Mouse (Mus musculus): ENCODE measurements around the gene Rbm47. TPM values are rescaled to one million over a fixed set of nuclear protein-coding genes. Genes with fewer than 3 reads are reported as not detected.

Gene Rbm47
- polyA plus RNA-seq, 1 experiment from 2014 or later = 2.6 TPM

DNA sequence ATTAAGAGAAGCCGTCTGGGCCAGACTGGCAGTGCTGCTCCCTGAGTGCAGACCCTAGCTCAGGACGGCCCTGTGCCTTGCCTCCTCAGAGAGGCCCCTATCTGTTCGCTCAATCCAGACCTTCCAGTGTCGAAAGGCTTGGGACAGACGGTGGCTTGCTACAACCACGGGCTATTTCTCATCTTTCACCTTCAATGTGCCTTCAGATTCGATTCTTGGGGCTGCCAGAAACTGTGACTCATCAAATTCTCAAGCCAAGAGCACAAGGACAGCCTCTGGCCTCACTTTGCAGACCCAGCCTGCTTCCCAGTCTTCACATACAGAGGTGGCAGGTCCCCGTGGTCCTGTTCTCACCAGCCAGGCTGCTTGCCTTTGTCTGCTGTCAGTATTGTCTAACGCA lies 82.9 kb downstream of the Rbm47 start:
- no peaks in the 10 kb centered on the region for H3K36me3 ChIP-seq (ENCODE audit: poor library complexity, severe bottlenecking)
- H3K27ac ChIP-seq = no peak overlapping the region
- no peak overlapping the region for H3K4me3 ChIP-seq
- no peaks in the 10 kb centered on the region for H3K27me3 ChIP-seq
- H3K9me3 ChIP-seq (replicated peaks) = no peaks in the 10 kb centered on the region
- H3K4me1 ChIP-seq = no peaks in the 10 kb centered on the region
- 70% methylated on average over 9 of the region's 9 CpGs for WGBS
- no peak overlapping the region for H3K9ac ChIP-seq
- no peak overlapping the region for H3K4me2 ChIP-seq
- ATAC-seq = no peak

DNA sequence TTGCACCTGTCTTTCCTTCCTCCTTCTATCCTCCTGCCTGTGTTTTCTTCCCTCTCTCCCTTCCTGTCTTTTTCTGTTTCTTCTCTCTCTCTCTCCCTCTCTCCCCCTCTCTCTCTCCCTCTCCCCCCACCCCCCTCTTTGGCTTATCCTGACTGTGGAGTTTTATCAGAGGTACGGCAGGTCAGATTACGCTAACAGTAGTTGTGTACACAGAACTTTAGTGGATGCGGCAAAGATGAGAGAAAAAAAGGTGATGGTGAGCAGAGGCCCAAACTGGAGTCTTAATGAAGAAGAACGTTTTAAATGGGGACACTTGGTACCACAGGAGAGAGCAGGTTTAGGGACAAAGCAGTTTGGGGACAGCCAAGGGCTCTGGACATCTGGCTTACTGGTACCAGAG lies 83.3 kb downstream of the Rbm47 start:
- no peak for ATAC-seq
- no peak overlapping the region for H3K9ac ChIP-seq
- no peaks in the 10 kb centered on the region for H3K4me1 ChIP-seq
- H3K4me3 ChIP-seq = no peak overlapping the region
- H3K27ac ChIP-seq = no peak overlapping the region
- no peaks in the 10 kb centered on the region for H3K36me3 ChIP-seq (ENCODE audit: poor library complexity, severe bottlenecking)
- no peak overlapping the region for H3K4me2 ChIP-seq
- no peaks in the 10 kb centered on the region for H3K27me3 ChIP-seq
- no peaks in the 10 kb centered on the region for H3K9me3 ChIP-seq (replicated peaks)
- 83% methylated on average over 4 of the region's 4 CpGs for WGBS

DNA sequence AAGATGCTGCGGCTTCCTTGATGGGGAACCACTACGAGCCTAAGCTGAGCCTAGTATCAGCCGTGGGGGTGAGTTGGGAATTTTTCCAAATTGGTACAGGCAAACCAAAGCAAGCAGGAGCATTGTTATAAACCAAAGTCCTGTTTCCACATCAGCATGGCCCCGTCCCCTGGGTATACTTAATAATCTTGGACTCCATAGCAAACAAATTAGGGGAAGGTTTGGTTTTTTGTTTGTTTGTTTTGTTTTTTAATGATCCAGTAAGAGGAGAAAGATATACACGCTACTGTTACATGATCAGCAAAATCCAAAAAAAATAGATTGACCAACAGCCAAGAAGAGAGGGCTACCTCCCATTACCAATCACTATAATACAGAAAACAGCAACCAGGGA lies 84.0 kb downstream of the Rbm47 start:
- no peaks in the 10 kb centered on the region for H3K36me3 ChIP-seq (ENCODE audit: poor library complexity, severe bottlenecking)
- no peak overlapping the region for H3K27ac ChIP-seq
- H3K4me3 ChIP-seq = no peak overlapping the region
- WGBS = 83% methylated on average over 5 of the region's 5 CpGs
- H3K9ac ChIP-seq = no peak overlapping the region
- H3K4me1 ChIP-seq = no peaks in the 10 kb centered on the region
- H3K4me2 ChIP-seq = no peak overlapping the region
- no peaks in the 10 kb centered on the region for H3K9me3 ChIP-seq (replicated peaks)
- H3K27me3 ChIP-seq = no peaks in the 10 kb centered on the region
- no peak for ATAC-seq

DNA sequence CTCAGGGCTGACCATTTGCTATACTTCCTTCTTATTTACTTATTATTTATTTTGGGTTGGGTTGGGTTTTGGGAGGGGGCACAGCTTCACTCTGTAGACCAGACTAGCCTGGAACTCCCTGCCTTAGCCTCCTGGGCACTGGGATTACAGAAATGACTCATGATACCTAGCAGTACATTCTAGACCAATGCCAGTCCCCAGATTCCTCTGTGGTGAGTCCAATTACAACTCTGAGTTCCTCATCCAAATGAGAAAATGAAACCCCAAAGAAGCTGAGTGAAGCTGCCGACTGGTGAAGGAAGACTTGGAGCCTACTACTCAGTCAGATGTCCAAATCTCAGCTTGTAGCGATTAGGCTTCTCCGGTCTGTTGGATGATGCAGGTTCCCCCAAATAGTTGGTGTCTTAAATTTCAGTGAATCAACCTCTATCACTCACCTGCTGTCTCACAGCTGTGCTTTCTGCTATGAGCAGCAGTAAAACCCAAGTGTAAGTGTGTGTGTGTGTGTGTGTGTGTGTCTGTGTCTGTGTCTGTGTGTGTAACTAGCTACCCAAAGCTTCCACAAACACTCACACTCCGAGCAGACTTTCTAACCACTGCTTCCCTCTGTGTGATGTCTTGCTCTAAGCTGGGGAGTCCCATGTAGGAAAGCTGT lies 84.5 kb downstream of the Rbm47 start:
- Histone ChIP-seq H3K4me2 (no peak overlapping the region), H3K4me1 (no peaks in the 10 kb centered on the region), H3K27me3 (no peaks in the 10 kb centered on the region), H3K36me3 (ENCODE audit: poor library complexity, severe bottlenecking) (no peaks in the 10 kb centered on the region), H3K27ac (no peak overlapping the region), H3K4me3 (no peak overlapping the region), H3K9ac (no peak overlapping the region), H3K9me3 (replicated peaks) (no peaks in the 10 kb centered on the region)
- ATAC-seq = no peak
- WGBS = 95% methylated on average over 4 of the region's 4 CpGs

DNA sequence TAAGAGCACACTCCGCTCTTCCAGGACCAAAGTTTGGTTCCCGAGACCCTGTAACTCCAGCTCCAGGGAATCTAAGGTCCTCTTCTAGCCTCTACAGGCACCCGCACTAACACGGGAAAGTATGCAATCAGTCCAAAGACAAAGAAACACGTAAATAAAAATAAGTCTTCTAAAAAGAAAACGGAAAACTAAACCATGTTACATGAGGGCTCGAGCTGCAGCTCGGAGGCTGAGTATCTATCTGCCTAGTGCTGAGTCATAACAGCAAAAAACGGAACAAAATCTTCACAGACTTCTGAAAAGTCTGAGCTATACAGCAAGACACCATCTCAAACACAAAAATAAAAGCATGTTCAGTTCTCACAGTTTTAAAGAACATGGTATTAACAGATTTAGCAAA lies 86.0 kb downstream of the Rbm47 start:
- Histone ChIP-seq H3K27ac (no peak overlapping the region), H3K9me3 (replicated peaks) (no peaks in the 10 kb centered on the region), H3K4me2 (no peak overlapping the region), H3K4me1 (no peaks in the 10 kb centered on the region), H3K9ac (no peak overlapping the region), H3K4me3 (no peak overlapping the region), H3K27me3 (no peaks in the 10 kb centered on the region), H3K36me3 (ENCODE audit: poor library complexity, severe bottlenecking) (no peaks in the 10 kb centered on the region)
- no peak for ATAC-seq
- 91% methylated on average over 9 of the region's 9 CpGs for WGBS

DNA sequence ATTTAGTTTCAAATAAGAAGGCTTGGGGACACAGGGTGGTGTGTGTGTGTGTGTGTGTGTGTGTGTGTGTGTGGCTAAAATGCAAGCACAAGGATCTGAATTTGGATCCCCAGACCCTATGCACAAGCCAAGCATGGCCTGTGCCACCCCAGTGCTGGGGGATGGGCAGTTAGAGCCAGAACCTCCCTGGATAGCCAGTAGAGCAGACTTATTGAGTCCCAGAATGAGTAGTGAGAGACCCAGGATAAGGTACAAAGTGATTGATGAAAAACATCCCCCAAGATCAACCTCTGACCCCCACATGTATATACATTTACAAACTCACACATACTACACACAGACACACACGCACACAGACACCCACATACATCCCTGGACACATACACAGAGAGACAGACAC lies 86.6 kb downstream of the Rbm47 start:
- 94% methylated on average over 1 of the region's 1 CpGs for WGBS
- H3K9me3 ChIP-seq (replicated peaks) = no peaks in the 10 kb centered on the region
- no peaks in the 10 kb centered on the region for H3K36me3 ChIP-seq (ENCODE audit: poor library complexity, severe bottlenecking)
- H3K9ac ChIP-seq = no peak overlapping the region
- H3K27me3 ChIP-seq = no peaks in the 10 kb centered on the region
- H3K4me2 ChIP-seq = no peak overlapping the region
- H3K4me1 ChIP-seq = no peaks in the 10 kb centered on the region
- no peak for ATAC-seq
- no peak overlapping the region for H3K27ac ChIP-seq
- no peak overlapping the region for H3K4me3 ChIP-seq

DNA sequence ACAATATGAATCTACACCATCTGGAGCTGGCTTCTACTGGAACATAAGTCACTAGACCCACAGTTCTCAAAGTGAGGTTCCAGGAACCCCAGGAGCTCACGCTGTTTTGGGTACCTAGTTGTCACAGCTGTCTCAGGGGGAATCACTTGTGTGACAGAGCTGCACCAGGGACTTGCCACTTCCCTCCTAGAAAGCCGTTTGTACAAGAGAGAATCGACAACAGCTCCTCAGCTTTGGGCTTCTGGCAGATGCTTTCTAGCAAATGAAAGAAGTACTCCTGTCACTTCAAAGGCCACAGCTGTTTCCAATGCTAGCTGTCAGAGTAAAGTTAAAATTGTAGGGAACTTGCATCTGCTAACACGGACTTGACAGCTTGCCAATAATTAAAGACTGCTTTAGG lies 87.4 kb downstream of the Rbm47 start:
- WGBS = 72% methylated on average over 4 of the region's 4 CpGs
- no peaks in the 10 kb centered on the region for H3K36me3 ChIP-seq (ENCODE audit: poor library complexity, severe bottlenecking)
- H3K4me1 ChIP-seq = no peaks in the 10 kb centered on the region
- H3K27ac ChIP-seq = no peak overlapping the region
- no peaks in the 10 kb centered on the region for H3K27me3 ChIP-seq
- no peak for ATAC-seq
- H3K9ac ChIP-seq = no peak overlapping the region
- H3K4me3 ChIP-seq = no peak overlapping the region
- H3K4me2 ChIP-seq = no peak overlapping the region
- no peaks in the 10 kb centered on the region for H3K9me3 ChIP-seq (replicated peaks)

DNA sequence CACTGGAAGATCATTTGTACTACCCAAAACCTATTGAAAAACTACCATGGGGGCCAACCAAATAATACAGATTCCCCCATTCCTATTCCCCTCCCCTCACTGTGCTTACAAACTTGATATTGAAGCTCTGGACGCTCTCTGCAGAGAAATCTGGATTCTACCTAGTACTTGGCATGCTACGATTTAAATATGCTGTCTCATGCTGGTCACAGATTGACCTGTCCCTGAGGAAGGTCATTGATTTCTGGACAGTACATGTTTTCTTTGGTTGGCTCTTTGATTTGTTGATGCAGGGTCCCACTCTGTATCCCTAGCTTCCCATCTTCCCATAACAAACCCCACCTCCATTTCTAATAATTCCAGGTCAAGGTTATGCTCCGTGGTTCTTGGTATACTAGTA lies 88.4 kb downstream of the Rbm47 start:
- H3K36me3 ChIP-seq (ENCODE audit: poor library complexity, severe bottlenecking) = no peaks in the 10 kb centered on the region
- 93% methylated on average over 3 of the region's 3 CpGs for WGBS
- no peak overlapping the region for H3K4me2 ChIP-seq
- H3K27ac ChIP-seq = no peak overlapping the region
- no peaks in the 10 kb centered on the region for H3K4me1 ChIP-seq
- H3K9ac ChIP-seq = no peak overlapping the region
- no peak for ATAC-seq
- H3K9me3 ChIP-seq (replicated peaks) = no peaks in the 10 kb centered on the region
- H3K27me3 ChIP-seq = no peaks in the 10 kb centered on the region
- H3K4me3 ChIP-seq = no peak overlapping the region

DNA sequence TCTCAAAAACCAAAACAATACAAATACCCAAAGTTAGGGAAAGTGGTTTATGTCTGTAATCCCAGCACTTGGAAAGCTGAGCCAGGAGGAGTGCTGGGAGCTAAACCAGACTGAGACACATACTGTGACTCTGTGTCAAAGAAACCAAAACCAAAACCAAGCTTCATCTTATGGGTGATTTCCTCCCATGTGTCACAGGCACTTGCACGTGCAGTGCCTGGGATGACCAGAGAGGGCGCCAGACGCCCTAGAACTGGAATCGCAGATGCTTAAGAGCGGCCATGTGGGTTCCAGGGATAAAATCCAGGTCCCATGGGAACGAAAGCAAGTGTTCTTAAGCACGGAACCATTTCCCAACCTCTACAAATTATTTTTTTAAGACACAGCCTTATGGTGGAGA lies 89.6 kb downstream of the Rbm47 start:
- Histone ChIP-seq H3K4me2 (no peak overlapping the region), H3K4me3 (no peak overlapping the region), H3K27ac (no peak overlapping the region), H3K9me3 (replicated peaks) (no peaks in the 10 kb centered on the region), H3K9ac (no peak overlapping the region), H3K36me3 (ENCODE audit: poor library complexity, severe bottlenecking) (no peaks in the 10 kb centered on the region), H3K4me1 (no peaks in the 10 kb centered on the region), H3K27me3 (no peaks in the 10 kb centered on the region)
- ATAC-seq = no peak
- 41% methylated on average over 7 of the region's 7 CpGs for WGBS

DNA sequence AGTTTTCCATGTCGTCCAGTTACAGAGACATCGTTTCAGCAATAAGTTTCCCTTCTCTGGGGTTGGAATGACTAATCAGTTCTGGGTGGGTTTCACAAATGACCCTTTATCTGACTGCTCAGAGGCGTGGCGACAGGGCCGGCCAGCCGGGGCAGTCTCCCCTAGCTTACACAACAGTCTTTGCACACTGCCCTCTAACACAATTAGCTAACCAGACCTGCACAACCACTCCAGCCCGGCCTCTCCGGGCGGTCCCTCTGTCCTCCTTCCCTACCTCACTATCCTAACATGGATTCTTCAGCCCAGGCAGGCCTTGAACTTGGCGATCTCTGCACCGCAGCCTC lies 90.7 kb downstream of the Rbm47 start:
- Histone ChIP-seq H3K27me3 (no peaks in the 10 kb centered on the region), H3K4me2 (no peak overlapping the region), H3K4me3 (no peak overlapping the region), H3K9me3 (replicated peaks) (no peaks in the 10 kb centered on the region), H3K9ac (no peak overlapping the region), H3K27ac (no peak overlapping the region), H3K4me1 (no peaks in the 10 kb centered on the region), H3K36me3 (ENCODE audit: poor library complexity, severe bottlenecking) (no peaks in the 10 kb centered on the region)
- ATAC-seq = no peak
- WGBS = 85% methylated on average over 11 of the region's 11 CpGs

DNA sequence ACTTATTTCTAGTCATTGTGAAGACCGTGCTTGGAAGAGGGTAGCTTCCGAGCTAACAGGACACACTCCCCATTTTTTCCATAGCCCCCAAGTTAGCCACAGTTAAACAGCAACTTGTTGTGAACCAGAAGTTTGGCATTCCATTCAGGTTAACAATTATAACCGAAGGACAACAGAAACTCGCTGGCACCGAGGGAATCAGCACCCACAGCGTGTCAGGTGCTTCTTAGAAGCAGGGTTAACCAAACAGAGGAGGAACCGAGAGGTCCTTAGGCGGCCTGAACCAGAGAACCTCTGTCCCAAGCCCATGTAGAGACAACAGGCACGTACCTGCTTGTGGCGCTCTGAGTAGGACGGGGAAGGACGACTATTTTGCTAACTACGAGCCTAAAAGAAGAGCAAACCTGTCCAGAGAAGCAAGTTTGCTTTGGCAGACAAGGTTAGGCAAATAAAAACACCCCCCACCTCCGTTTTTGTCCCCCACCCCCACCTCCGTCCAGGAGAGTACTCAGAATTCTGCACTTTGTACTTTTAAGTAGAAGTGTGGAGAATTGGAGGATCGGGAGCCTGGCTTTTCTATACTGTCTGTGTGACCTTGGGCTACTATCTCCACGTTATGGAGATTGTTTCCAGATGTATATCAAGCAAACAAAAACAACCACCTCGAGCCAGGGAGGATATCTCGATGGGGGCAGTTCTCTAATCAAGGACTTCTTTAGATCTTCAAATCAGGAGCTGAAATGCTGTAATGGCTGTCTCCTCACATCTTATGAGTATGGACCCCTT lies 91.3 kb downstream of the Rbm47 start:
- H3K27ac ChIP-seq = no peak overlapping the region
- ATAC-seq = no peak
- no peak overlapping the region for H3K4me2 ChIP-seq
- no peaks in the 10 kb centered on the region for H3K36me3 ChIP-seq (ENCODE audit: poor library complexity, severe bottlenecking)
- no peak overlapping the region for H3K9ac ChIP-seq
- H3K4me1 ChIP-seq = no peaks in the 10 kb centered on the region
- no peaks in the 10 kb centered on the region for H3K9me3 ChIP-seq (replicated peaks)
- H3K4me3 ChIP-seq = no peak overlapping the region
- WGBS = 82% methylated on average over 19 of the region's 19 CpGs
- H3K27me3 ChIP-seq = no peaks in the 10 kb centered on the region

DNA sequence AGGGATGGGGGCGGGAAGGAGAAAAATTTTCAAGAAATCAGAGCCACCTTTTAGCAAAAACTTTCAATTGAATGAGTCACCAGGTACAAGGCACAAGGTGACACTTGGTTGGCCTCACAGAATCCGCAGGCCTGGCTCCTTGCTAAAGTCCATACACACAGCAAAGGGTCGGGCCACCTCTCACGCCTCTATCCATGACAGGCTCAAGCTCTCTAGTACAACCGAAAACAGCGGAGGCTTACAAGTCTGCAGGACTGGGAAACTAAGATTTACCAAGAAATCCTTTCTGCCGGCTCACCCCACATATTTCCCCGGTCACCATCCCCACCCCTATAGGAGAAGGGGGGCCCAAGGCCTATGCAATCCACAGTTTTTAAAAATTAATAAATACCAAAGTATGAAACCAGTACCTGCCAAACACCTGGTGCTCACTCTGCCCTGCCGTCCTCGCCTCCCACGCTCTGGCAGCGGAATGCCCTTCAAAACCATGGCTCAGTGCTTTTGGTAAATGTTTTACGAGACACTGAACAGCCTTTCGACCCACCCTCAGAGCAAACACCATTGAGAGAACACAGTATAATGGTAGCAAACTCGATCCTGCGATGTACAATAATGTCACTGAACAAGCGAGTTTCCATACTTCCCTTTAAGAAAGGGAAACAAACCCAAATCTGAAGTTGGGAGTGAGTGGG lies 92.2 kb downstream of the Rbm47 start:
- Histone ChIP-seq H3K27me3 (no peaks in the 10 kb centered on the region), H3K4me3 (no peak overlapping the region)

More for the DNA sequence above, 92.2 kb downstream of the Rbm47 start:
- no peaks in the 10 kb centered on the region for H3K9me3 ChIP-seq (replicated peaks)
- no peak overlapping the region for H3K27ac ChIP-seq
- no peak overlapping the region for H3K4me2 ChIP-seq
- WGBS = 88% methylated on average over 17 of the region's 17 CpGs
- no peak overlapping the region for H3K9ac ChIP-seq
- no peaks in the 10 kb centered on the region for H3K36me3 ChIP-seq (ENCODE audit: poor library complexity, severe bottlenecking)
- no peaks in the 10 kb centered on the region for H3K4me1 ChIP-seq
- ATAC-seq = no peak

All from forebrain, embryonic 13.5 days (tissue).